Mouse (Mus musculus): ENCODE measurements around the gene Epha3.

Gene Epha3

DNA sequence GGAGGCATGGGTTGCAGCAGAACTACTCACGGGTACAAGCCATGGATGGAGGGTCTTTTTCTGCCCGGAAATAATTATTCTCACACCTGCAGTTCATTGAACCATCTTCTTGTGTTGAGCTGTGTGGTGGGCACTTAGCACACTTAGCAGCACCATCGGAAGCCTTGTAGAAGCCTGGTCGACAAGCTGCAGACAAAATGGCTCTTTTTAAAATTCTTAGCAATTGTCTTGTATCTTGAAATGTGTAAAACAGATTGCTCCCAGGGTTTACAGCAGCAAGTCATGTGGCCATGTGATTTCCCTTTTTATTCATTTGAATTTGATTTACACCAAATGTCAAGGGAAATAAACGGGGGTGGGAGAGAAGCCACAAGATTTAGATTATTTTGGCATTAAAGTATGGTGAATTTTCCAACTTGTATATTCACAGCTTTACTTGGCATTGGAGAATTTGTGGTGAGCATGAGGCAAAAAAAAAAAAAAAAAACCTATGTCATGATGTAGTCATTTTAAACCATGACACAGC is 210.5 kb downstream of the Epha3 start:
- DNase-seq (ENCODE audit: low read depth): no peak

DNA sequence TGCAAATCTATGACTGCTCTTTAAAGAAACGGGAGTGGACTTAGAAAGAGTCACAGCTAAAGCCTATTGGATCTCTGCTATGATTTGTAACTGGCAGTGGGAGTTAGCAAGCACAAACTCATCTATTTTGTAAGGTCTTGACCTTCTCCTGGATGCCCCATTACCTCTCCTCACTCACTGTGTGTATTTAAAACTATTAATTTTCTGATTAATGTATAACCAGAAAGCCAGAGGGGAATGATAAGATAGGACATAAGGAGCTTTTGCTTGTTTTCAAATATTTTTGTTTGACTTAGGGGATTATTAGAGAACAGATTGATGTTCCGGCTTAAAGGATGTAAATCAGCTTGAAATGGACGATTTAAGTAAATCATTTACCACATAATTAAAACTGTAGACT is 213.2 kb downstream of the Epha3 start:
- no peak for DNase-seq (ENCODE audit: low read depth)

DNA sequence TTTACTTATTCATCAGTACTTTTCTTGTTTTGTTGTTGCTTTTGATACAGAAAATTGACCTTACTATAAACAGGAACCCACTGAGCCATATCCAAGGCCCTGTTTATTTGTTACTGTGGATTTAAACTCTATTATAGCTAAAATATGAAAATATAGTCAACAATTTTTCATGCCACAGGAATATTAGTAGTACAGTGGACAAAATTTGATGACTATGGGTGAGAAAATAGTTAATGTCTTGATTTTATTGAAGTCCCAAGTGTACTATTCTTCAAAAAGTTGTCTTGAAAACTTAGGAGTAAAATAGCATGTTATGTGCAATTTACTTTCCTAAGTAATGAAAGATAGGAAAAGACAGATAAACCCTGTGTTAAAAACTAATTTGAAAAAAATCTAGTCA is 217.4 kb downstream of the Epha3 start:
- no peak for DNase-seq (ENCODE audit: low read depth)

DNA sequence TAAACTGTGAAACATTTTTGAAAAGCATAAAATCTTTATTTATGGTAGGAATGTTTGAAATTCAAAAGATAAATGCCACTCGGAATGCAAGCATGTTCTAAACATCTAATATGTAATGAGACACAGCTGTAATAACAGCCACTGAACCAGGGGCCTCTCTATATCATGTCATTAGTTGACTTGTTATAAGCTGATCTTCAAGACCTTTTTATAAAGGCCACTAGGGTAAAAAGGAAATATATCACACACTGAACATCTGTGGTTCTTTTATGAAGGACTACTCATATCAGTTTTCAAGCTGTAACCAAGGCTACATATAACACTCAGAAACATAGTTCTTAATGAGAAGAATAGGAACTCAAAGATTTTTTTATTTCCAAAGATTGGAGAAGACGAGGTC is 221.3 kb downstream of the Epha3 start:
- no peak for DNase-seq (ENCODE audit: low read depth)

DNA sequence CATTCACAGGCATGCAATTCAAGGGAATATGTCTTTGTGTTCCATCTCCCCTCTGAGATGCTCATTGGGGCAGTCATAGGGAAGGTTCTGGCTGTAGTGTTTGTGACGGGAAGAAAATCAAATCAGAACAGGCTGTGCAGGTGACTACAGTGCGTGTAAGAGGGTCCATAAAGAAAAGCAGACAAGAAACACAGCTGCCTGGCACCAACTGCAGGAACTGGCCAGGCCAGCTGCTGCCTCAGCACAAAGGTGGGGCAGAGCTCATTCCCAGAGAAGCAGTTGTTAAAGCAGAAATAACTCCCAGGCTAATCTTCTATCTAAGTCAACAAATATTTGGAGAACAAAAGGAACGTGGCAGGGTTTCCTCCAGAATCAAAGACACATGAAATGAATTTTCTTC is 222.4 kb downstream of the Epha3 start:
- DNase-seq (ENCODE audit: low read depth): no peak

DNA sequence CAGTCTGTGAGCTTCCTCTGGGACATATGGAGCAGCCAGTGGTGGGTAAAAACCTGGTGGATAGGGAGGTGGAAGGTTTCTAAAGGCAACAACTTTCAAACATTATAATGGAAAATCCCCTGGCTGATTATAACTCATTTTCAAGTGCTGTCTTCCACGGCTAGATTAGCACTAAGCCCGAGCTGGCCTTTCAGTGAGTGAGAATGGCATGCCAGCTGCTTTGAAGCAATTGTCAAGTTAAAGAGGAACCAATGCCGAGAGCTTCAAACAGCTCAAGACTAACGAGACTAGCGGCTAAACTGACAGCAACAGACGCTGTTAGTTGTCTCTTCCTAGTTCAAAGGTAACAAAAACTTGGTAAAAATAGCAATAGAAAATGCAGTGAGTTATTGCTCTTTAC is 225.3 kb downstream of the Epha3 start:
- no peak for DNase-seq (ENCODE audit: low read depth)

DNA sequence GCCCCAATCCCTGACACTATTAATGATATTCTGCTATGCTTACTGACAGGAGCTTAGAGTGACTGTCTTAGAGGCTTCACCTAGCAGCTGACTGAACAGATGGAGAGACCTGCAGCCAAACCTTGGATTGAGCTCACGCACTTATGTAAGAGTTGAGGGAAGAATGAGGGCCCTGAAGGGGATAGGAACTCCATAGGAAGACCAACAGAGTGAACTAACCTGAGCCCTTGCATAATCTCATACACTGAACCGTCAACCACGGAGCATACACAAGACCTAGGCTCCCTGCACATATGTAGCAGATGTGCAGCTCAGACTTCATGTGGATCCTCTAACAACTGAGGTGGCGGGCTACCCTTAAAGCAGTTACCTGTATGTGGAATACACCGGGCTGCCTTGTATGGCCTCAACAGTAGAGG is 230.2 kb downstream of the Epha3 start:
- no peak for DNase-seq (ENCODE audit: low read depth)

DNA sequence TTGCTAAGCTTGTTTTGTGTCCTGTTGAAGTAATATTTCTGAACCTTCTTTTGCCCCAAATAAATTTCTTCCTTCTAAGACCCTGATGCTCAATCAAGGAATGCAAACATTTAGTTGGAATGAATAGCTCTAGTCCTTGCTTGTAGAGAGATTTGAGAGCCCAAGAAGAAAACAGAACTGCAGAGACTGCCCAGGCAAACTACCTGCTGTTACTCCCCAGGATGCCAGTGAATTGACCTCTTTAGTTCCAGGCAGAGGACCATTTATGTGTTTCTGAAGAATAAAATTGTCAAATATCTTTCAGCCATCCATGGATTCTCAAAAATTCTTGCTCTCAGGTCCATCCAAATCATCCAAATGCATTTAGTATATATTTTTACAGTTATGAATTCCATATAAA is 238.7 kb downstream of the Epha3 start:
- no peak for DNase-seq (ENCODE audit: low read depth)

DNA sequence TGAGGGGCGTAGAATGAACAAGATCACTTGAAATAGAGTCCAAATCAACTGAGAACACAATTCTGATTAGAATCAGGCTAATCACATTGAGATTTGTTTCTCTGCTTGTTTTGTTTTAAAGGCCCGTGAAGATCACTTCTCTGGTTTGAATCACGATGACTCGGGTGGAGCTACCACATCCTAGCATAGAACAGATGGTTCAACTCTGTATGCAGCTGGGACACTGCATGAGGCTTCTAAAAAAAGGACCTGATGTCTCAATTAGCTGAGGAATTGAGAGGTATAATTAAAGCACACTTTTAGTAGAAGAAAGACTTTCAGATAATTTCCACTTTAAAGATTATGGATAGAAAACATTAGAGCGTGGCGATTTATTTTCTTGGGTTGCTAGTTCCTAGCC is 242.1 kb downstream of the Epha3 start:
- DNase-seq (ENCODE audit: low read depth): no peak

DNA sequence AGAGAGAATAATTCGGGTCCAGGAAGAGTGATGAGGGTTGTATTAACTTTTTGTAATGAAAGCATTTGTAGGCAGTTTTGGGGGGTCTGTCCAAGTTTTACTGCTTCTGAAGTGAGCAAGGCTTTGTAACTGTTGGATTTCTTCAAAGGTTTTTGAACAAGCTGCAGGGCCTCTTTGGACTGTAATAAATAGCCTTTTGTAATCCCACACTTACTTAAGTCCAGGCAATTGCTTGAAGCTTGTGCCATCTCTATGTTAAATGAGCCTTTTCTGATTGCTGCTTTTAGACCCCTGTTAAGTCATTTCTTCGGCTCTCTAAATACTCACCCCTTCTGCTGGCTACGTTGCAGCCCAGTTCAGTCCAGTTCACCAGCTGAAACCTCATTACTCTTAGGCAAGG is 248.6 kb downstream of the Epha3 start:
- no peak for DNase-seq (ENCODE audit: low read depth)

DNA sequence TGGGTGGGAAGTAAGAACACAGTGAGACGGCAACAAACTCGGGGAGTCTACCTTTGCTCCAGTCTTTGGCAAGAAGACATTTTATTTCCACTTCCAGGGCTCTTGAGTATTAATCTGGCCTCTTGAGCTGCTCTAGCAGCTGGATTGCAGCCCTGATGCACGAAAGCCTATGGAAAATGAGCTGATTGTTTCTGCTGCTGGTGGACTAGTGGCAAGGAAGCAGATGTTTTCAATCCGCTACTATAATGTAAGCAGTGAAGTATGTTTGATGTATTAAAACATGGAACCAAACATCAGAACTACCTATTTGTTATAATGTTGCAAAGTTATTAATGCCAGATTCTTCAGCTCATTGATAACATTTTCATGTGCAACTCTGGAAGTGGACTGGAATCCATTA is 251.0 kb downstream of the Epha3 start:
- no peak for DNase-seq (ENCODE audit: low read depth)

DNA sequence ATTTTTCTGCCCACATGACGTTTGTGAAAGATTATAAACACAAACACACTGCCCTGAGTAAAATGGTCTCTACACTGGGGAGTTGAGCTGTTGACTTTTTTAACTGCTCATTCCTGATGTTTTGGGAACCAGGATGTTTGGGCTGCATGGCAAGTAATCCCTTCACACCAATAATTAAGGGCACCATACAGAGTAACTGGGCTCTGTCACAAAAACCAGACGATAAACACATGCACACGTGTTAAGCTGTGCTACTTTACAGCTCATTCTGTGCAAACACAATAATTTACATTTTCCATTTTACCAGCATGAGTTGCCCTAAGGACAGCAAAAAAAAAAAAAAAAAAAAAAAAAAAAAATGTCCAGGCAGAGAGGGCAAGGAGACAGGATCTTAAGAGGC is 263.7 kb downstream of the Epha3 start:
- no peak for DNase-seq (ENCODE audit: low read depth)

DNA sequence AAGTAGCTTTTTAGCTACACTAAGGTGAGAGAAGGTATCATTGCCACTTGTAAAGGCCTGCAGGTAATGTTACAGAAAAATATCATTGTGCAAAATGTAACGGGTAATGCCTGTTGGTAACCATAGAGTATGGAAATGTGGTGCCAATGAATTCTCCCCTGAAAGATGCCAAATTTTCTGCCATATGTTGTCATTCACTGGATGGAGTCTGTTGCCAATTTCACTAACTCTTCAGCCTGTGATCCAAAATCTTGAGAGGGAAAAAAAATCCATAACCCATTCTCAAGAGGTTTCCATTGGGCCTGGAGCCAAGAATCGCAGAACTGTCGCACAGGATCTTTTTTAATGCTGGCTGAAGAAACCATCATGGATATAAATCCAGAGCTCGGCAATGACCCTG is 269.3 kb downstream of the Epha3 start:
- no peak for DNase-seq (ENCODE audit: low read depth)

DNA sequence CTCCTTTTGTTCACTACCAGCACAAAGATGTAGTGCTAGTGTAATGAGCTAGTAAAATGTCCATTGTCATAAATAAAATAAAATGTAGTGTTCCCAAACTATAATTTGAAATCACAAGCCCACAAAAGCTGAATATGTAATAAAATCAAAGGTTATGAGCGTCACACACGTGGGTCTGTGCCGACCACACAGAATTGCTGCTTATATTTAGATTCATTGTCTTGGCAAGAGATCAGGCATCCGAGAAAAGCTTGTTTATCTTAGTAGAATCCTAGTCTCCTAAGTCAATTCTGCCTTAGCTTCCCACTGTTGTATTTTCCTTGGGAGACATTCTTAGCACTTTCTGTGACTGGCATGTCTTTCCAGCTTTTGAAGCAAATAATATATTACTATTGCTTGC is 294.2 kb downstream of the Epha3 start:
- no peak for DNase-seq (ENCODE audit: low read depth)

DNA sequence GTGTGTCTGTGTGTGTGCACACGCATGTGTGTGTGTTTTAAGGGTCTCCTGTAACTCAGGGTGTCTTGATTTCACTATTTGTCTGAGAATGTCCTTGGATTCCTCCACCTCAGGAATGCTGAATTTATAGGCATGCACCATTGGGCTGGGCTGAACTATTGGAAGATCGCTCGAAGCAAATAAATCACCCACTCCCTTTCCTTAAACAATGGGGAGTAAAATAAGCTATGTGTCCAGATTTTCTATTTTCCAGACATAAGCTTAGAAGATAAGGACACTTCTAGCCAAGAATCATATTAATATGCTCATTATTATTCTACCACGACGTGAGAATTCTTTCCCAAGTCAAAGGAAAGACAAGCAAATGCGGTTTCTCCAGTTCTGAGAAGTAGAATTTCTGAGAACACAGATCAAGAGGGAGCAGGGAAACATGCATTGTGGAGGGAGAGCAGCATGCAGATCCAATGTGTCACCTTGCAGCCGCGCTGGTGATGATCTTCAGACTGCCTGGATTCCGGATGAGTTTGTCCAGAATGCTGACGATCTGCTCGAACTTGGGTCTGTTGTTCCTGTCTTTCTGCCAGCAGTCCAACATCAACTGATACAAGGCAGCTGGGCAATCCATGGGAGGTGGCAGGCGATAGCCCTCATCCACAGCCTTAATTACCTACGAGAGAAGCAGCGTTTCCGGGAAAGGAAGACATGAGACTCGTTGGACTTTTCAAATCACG is 297.7 kb downstream of the Epha3 start:
- DNase-seq (ENCODE audit: low read depth): no peak

DNA sequence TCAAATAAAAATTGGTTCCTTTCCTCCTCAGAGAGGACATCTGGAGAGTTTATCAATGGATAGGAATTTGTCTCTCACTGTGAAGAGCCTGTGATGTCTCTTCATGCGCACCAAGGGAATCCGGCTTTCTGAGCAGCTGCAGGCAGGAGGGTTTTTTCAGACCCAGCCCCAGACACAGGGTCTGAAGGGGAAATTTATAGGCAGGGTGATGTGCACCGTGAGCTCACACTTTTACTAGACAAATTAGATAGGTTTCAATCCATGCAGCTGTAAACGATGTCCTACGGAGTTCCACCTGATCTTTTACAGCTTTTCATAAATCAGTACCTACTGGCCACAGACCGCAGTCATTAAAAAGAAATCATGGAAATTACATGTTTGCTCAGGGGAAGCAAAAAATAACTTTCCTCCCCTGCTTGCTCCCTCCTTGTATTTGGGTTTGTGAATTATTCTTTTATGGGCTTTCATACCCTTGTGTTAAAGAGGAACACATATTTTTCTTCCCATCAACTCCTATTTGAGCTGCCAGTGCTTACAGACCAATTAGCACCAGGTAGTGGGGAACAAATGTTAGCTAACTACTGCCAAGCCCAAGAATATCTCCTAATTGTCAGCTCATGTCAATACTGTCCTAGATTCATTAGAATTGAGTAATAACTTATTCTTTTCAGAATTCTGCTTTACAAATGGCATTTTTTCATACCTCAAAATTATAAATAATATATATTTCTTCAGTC is 307.4 kb downstream of the Epha3 start:
- no peak for DNase-seq (ENCODE audit: low read depth)

DNA sequence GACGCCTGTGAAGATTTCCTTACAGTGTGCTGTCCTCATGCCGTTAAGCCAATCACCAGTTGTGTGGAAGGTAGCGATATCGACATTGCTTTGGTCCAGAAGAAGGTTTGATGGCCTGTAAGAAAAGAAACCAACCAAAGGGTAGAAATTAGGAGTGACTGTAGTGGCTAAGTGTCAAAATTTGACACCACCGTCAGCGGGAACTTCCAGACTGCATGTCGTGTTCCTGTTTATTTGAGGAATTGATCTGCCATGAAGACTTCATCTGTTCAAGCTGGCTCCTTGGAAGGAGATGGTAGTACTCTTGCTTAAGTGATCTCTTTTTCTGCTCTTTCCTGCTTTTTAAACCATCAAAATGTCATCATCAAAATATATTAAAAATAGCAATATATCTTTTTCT is 311.4 kb downstream of the Epha3 start:
- no peak for DNase-seq (ENCODE audit: low read depth)

DNA sequence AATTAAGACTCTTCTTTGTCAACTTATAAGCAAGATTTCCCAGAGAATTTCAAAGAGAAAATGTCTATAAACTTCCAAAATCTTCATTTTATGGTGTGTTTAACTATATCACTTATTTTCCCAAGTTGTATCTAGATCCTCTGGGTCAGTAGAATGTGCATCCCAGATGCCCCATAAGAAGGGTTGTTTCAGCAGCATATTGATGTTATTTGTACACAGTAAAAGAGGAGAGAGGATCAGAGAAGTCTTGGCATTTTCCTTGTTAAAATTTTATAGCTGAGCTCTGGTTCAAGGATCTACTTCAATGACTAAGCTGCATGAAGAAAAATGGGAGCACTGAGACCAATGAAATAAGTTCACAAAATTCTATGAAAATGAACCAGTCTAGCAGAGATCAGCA is 324.5 kb downstream of the Epha3 start:
- DNase-seq (ENCODE audit: low read depth): no peak

DNA sequence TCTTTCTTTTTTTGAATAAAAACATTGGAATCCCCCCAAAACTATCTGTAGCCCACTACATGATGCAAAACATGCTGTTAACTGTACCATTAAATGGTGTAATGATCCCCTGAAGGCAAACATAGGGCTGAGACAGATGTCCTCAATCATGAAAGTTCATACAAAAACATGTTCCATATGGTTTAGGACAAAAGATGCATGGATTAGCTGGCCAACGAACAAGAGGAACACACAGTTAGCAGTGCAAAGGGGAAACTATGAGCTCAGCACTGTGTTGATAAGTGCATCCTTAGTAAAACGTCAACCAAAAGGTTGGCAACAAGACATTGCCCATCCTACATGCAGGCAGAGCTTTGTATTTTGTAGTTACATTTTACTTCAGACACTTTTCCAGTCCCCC is 335.2 kb downstream of the Epha3 start:
- DNase-seq (ENCODE audit: low read depth): no peak

DNA sequence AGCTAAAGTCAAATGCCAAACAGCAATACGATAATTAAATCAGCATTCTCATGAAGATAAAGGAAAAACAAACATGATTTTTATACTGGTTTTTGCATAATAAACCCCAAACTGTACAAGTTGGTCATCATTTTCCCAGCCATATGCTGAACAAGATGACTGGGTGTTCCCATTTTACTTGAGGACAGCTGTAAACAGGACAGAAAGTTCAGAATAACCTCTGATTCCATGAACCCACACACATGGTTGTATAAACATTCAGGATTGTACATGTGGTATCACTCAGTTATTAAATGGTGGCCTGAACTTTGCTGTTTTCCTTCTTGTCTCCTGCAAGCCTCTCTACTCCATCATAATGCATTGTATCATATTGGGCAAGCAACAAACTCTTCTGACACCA is 346.3 kb downstream of the Epha3 start:
- no peak for DNase-seq (ENCODE audit: low read depth)

DNA sequence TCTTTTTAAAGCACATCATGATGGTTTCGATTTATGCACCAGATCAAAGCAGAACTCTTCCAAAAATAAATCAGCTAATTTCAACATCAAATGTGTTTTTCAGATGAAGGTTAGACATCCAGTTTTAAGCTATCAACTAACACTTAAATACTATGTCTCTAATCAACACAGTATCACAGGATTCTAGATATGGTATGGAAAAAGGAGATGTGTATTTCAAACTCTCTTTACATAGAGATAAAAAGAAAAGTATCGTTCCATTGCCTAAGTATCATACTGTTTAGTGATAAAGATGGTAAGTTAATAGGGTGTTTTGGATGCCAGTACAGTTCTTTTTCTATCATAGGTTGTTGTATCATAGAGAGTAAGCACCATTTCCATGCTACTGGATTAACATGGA is 353.9 kb downstream of the Epha3 start:
- no peak for DNase-seq (ENCODE audit: low read depth)

DNA sequence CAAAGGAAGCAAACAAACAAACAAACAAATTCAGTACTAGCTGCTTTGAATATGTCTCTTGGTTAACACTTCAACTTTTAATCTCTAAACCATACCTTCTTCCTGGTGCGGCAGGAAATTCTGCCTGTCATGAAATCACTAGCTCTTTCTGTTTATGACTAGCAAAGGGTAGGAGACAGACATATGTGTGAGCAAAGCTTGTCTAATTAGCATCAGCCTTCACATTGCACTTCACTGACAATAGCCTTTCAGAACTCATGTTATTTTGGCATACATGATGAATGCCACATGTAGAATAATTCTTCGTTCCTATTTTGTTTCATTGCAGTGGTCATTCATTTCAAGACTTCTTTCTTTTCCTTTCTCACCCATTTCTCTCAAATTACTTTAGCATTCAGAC is 357.5 kb downstream of the Epha3 start:
- DNase-seq (ENCODE audit: low read depth): no peak

DNA sequence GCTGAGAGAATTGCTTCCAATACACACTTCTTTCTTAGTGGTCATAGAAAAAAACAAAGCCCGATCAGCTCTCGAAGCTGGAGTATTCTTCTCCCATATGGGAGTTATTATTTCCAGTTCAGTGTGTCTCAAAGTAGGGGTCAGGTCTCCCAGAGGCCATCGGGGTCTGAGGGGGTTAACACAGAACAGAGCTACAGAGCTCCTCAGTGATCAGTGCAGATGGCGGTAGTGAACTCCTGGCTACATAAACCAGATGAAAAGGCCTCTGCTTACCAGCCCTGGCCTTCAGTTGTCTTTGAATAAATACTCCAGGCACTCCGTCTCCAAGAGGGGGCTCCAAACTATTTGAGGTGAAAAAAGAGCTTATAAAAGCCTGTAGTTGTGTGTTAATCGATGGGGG is 362.5 kb downstream of the Epha3 start:
- no peak for DNase-seq (ENCODE audit: low read depth)

DNA sequence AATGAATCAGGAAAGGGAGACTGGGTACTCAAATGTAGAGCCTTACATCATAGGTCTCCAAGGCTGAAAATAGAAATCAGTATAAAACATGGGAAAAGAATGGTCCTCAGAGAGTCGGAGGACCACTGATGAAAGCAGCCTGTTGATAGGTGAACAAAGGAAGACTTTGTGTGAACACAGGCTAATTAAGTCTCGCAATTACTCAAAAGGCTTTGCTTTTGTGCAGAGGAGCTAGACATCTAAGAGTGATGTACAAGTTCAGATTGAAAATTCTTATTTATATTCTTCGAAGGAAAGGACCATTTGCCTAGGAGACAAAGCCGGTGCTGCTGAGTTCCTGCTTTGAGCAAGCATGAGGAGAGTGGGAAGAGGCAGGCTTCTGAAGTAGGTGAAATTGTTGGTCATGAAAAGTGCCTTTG is 363.0 kb downstream of the Epha3 start:
- DNase-seq (ENCODE audit: low read depth): no peak

All from NIH3T3 (cell line).